In genomic region chr2:33973213-33973834, GRCm38 (mm10) we compare ENCODE assay signal across 9 mouse cellular contexts.
DNase-seq lines count a peak whose midpoint lies in the region; ATAC-seq and TF ChIP-seq lines count a peak whose summit lies in the region.
"Had no signal": no experiment of that assay in that cellular context is flagged by ENCODE, and none has a peak within 500 bp of the region (broad histone marks: within the 10 kb centered on the region; RNA-seq: fewer than 3 reads in every experiment).

No protein-coding gene starts in this region.

- H3K4me1 ChIP-seq in ES-Bruce4 (ENCODE audit: control insufficient read depth, insufficient read depth, low read length), result no peaks in the 10 kb centered on the region
- H3K4me1 ChIP-seq in forebrain, embryonic 13.5 days, result peaks cover 17% of the 10 kb centered on the region
- H3K4me1 ChIP-seq in olfactory bulb, adult 2 months (ENCODE audit: control insufficient read depth, insufficient read depth, low read length), result peaks cover 17% of the 10 kb centered on the region

- no peak overlapping the region for H3K4me2 ChIP-seq in forebrain, embryonic 13.5 days
- H3K4me2 ChIP-seq: limb, embryonic 15.5 days had no signal

- WGBS in forebrain, embryonic 13.5 days, result 71% methylated on average over 4 of the region's 4 CpGs
- WGBS in olfactory bulb, adult 2 months, result 62% methylated on average over 4 of the region's 4 CpGs

- H3K27ac ChIP-seq in ES-Bruce4 (ENCODE audit: insufficient read depth, low read length), result no peak overlapping the region
- no peak overlapping the region for H3K27ac ChIP-seq in forebrain, embryonic 13.5 days
- H3K27ac ChIP-seq in olfactory bulb, adult 2 months (ENCODE audit: insufficient read depth, low read depth, low read length), result no peak overlapping the region
- H3K27ac ChIP-seq: limb, embryonic 15.5 days had no signal

- H3K9ac ChIP-seq in ES-Bruce4 (ENCODE audit: low read depth, poor library complexity, severe bottlenecking), result no peak overlapping the region
- no peak overlapping the region for H3K9ac ChIP-seq in forebrain, embryonic 13.5 days
- H3K9ac ChIP-seq: limb, embryonic 15.5 days had no signal

- intact Hi-C loops in heart, postnatal 10 days (cut with DNase I), result loop anchor here (2.0 to 5.0 kb wide), 4 partner anchors 151 to 665 kb away; no protein-coding TSS in a partner anchor

- H3K27me3 ChIP-seq in ES-Bruce4 (ENCODE audit: control insufficient read depth, insufficient read depth, low read length, poor library complexity, severe bottlenecking), result no peaks in the 10 kb centered on the region
- peaks cover 12% of the 10 kb centered on the region; the same call in 1 of the 2 replicates for H3K27me3 ChIP-seq in forebrain, embryonic 13.5 days

- H3K4me3 ChIP-seq in ES-Bruce4 (ENCODE audit: low read depth, low read length), result no peak overlapping the region
- H3K4me3 ChIP-seq in forebrain, embryonic 13.5 days, result no peak overlapping the region
- no peak overlapping the region for H3K4me3 ChIP-seq in olfactory bulb, adult 2 months (ENCODE audit: insufficient read depth, low read depth, low read length)
- H3K4me3 ChIP-seq: limb, embryonic 15.5 days had no signal

- TF ChIP-seq POLR2A in ES-Bruce4 (IDR thresholded peaks at IDR 0.05; ENCODE audit: insufficient read depth, low read length), result no peak
- TF ChIP-seq POLR2A in olfactory bulb, adult 2 months (IDR thresholded peaks at IDR 0.05; ENCODE audit: insufficient read depth, low read depth, low read length), result no peak

- H3K36me3 ChIP-seq in ES-Bruce4 (ENCODE audit: control insufficient read depth, insufficient read depth, low read length, poor library complexity, severe bottlenecking), result no peaks in the 10 kb centered on the region
- no peaks in the 10 kb centered on the region for H3K36me3 ChIP-seq in forebrain, embryonic 13.5 days (ENCODE audit: poor library complexity, severe bottlenecking)
- H3K36me3 ChIP-seq: limb, embryonic 15.5 days had no signal

- TF ChIP-seq CTCF in ES-Bruce4 (IDR thresholded peaks at IDR 0.05; ENCODE audit: low read depth, low read length), result peak; percentile 100
- TF ChIP-seq CTCF in olfactory bulb, adult 2 months (IDR thresholded peaks at IDR 0.05; ENCODE audit: insufficient read depth, low read depth, low read length), result peak; percentile 97

- ATAC-seq in forebrain, embryonic 13.5 days, result peak; percentile 91

- H3K9me3 ChIP-seq in ES-Bruce4 (replicated peaks; ENCODE audit: control insufficient read depth, insufficient read depth, low read length, poor library complexity, severe bottlenecking), result no peaks in the 10 kb centered on the region
- no peaks in the 10 kb centered on the region for H3K9me3 ChIP-seq in forebrain, embryonic 13.5 days (replicated peaks)
- H3K9me3 ChIP-seq: limb, embryonic 15.5 days had no signal

- TF ChIP-seq EP300 in ES-Bruce4 (IDR thresholded peaks at IDR 0.05; ENCODE audit: insufficient read depth, low read depth, low read length), result no peak

- DNase-seq in c-Kit-positive CD71-positive TER-119-positive erythroid progenitor cells, embryonic 14.5 days (ENCODE audit: low spot score), result peak; percentile 49
- peak; percentile 84 to 86 for DNase-seq in heart, postnatal 10 days
- DNase-seq in kidney, postnatal 36 days, result peak; percentile 60 to 85
- DNase-seq in lung, adult 18-20 months, result peak; percentile 59 to 73
- peak; percentile 68 for DNase-seq in testis, postnatal 14 days (ENCODE audit: low spot score)
